Mouse (Mus musculus) forebrain, embryonic 16.5 days (tissue): ENCODE data around the gene Ubl3. TPM values are rescaled to one million over a fixed set of nuclear protein-coding genes. Genes with fewer than 3 reads are reported as not detected.
A peak's percentile ranks its signal among the peaks of the same experiment; 100 is the strongest.

Source experiments
- ATAC-seq: fragments of 200-750 bp; cut with Nextera tagmentation; 2 replicates; pipeline ENCODE4 v1.8.0; 2017; ENCODE audit warnings: mild to moderate bottlenecking, moderate library complexity
- H3K27ac ChIP-seq: fragments of 300-500 bp; sonication (generic); 2 replicates; pipeline ENCODE4 v1.5.1; 2014; ENCODE audit warnings: low read length, control low read depth
- H3K27me3 ChIP-seq: fragments of 300-500 bp; sonication (generic); replicated peaks from 2 replicates; pipeline ENCODE4 v1.6.1; 2014; ENCODE audit warnings: low read length; ENCODE audit not compliant: control insufficient read depth, insufficient read depth
- H3K36me3 ChIP-seq: fragments of 300-500 bp; sonication (generic); 2 replicates; pipeline ENCODE4 v1.6.1; 2014; ENCODE audit not compliant: control insufficient read depth, insufficient read depth
- H3K4me1 ChIP-seq: fragments of 300-500 bp; sonication (generic); replicated peaks from 2 replicates; pipeline ENCODE4 v1.6.1; 2014; ENCODE audit warnings: low read length; ENCODE audit not compliant: control insufficient read depth, insufficient read depth
- H3K4me2 ChIP-seq: fragments of 300-500 bp; sonication (generic); 2 replicates; pipeline ENCODE4 v1.6.1; 2014; ENCODE audit warnings: mild to moderate bottlenecking, low read length, control low read depth
- H3K4me3 ChIP-seq: fragments of 300-500 bp; sonication (generic); replicated peaks from 2 replicates; pipeline ENCODE4 v1.5.1; 2014; ENCODE audit warnings: mild to moderate bottlenecking, low read length, control low read depth
- H3K9ac ChIP-seq: fragments of 300-500 bp; sonication (generic); replicated peaks from 2 replicates; pipeline ENCODE4 v1.6.1; 2014; ENCODE audit warnings: low read depth, low read length, control low read depth
- H3K9me3 ChIP-seq: fragments of 300-500 bp; sonication (generic); 2 replicates; pipeline ENCODE4 v1.6.1; 2016; ENCODE audit warnings: low read length; ENCODE audit not compliant: control insufficient read depth
- WGBS: fragments of 180-500 bp; shearing (Covaris S2); extraction: QIAGEN DNeasy Blood & Tissue Kit; methylation state at CpG from one replicate; pipeline ENCODE4 v1.1.7; 2014; 5-methylcytosine and 5-hydroxymethylcytosine counted together
- polyA plus RNA-seq: library from polyadenylated mRNA; unstranded; fragments of >200 nt; fragmentation: Nextera tagmentation; extraction: Ambion mirVana; gene quantifications from 2 replicates; pipeline ENCODE4 v1.2.1, GENCODE M21; 2015

Gene Ubl3
- polyA plus RNA-seq, 1 experiment from 2014 or later, result 75.7 TPM

- H3K9me3 ChIP-seq, result no peaks in the 10 kb centered on the region
- no peak overlapping the region for H3K4me3 ChIP-seq
- 8% methylated on average over 2 of the region's 2 CpGs for WGBS
- H3K4me1 ChIP-seq, result peaks cover 29% of the 10 kb centered on the region
- ATAC-seq, result no peak
- no peak overlapping the region for H3K27ac ChIP-seq
- no peaks in the 10 kb centered on the region for H3K27me3 ChIP-seq
- no peak overlapping the region for H3K9ac ChIP-seq
- H3K36me3 ChIP-seq, result no peaks in the 10 kb centered on the region
- no peak overlapping the region for H3K4me2 ChIP-seq
These were observed 5.6 kb downstream of the Ubl3 start for GRCm38 (mm10) chr5:148546970-148547369.

- 92% methylated on average over 2 of the region's 2 CpGs for WGBS
- Histone ChIP-seq H3K9me3 (no peaks in the 10 kb centered on the region), H3K4me3 (no peak overlapping the region), H3K4me2 (no peak overlapping the region), H3K27me3 (no peaks in the 10 kb centered on the region), H3K4me1 (peaks cover 33% of the 10 kb centered on the region), H3K9ac (no peak overlapping the region), H3K36me3 (no peaks in the 10 kb centered on the region), H3K27ac (no peak overlapping the region)
- no peak for ATAC-seq
These were observed 7.9 kb downstream of the Ubl3 start for GRCm38 (mm10) chr5:148544733-148545132.

- Histone ChIP-seq H3K27ac (no peak overlapping the region), H3K27me3 (no peaks in the 10 kb centered on the region), H3K4me1 (peaks cover 27% of the 10 kb centered on the region), H3K9ac (no peak overlapping the region), H3K9me3 (no peaks in the 10 kb centered on the region), H3K4me2 (no peak overlapping the region), H3K36me3 (no peaks in the 10 kb centered on the region), H3K4me3 (no peak overlapping the region)
- ATAC-seq, result no peak
- 71% methylated on average over 2 of the region's 2 CpGs for WGBS
These were observed 10.4 kb downstream of the Ubl3 start for GRCm38 (mm10) chr5:148542196-148542595.

- no peak overlapping the region for H3K4me3 ChIP-seq
- ATAC-seq, result no peak
- H3K27me3 ChIP-seq, result no peaks in the 10 kb centered on the region
- no peak overlapping the region for H3K27ac ChIP-seq
- H3K9ac ChIP-seq, result no peak overlapping the region
- no peak overlapping the region for H3K4me2 ChIP-seq
- H3K9me3 ChIP-seq, result no peaks in the 10 kb centered on the region
- 92% methylated on average over 4 of the region's 4 CpGs for WGBS
- peaks cover 40% of the 10 kb centered on the region for H3K4me1 ChIP-seq
- no peaks in the 10 kb centered on the region for H3K36me3 ChIP-seq
These were observed 16.7 kb downstream of the Ubl3 start for GRCm38 (mm10) chr5:148535669-148536430.

- Histone ChIP-seq H3K4me1 (peaks cover 29% of the 10 kb centered on the region), H3K4me2 (no peak overlapping the region)
These were observed 17.9 kb downstream of the Ubl3 start for GRCm38 (mm10) chr5:148534644-148535043.

GRCm38 (mm10) chr5:148533924-148534323, 18.7 kb downstream of the Ubl3 start:
- Histone ChIP-seq H3K4me2 (no peak overlapping the region), H3K9ac (no peak overlapping the region)
- ATAC-seq, result no peak

More at GRCm38 (mm10) chr5:148534644-148535043, 17.9 kb downstream of the Ubl3 start:
- Histone ChIP-seq H3K9ac (no peak overlapping the region), H3K36me3 (no peaks in the 10 kb centered on the region), H3K27me3 (no peaks in the 10 kb centered on the region), H3K4me3 (no peak overlapping the region), H3K9me3 (no peaks in the 10 kb centered on the region), H3K27ac (no peak overlapping the region)
- ATAC-seq, result no peak
- 73% methylated on average over 3 of the region's 3 CpGs for WGBS

GRCm38 (mm10) chr5:148532201-148532600, 20.4 kb downstream of the Ubl3 start:
- no peak overlapping the region for H3K9ac ChIP-seq

More at GRCm38 (mm10) chr5:148533924-148534323, 18.7 kb downstream of the Ubl3 start:
- 94% methylated on average over 2 of the region's 2 CpGs for WGBS
- Histone ChIP-seq H3K27ac (no peak overlapping the region), H3K9me3 (no peaks in the 10 kb centered on the region), H3K36me3 (no peaks in the 10 kb centered on the region), H3K4me1 (peaks cover 22% of the 10 kb centered on the region), H3K4me3 (no peak overlapping the region), H3K27me3 (no peaks in the 10 kb centered on the region)

GRCm38 (mm10) chr5:148527632-148528031, 25.0 kb downstream of the Ubl3 start:
- no peak overlapping the region for H3K4me3 ChIP-seq
- 73% methylated on average over 6 of the region's 6 CpGs for WGBS

More at GRCm38 (mm10) chr5:148532201-148532600, 20.4 kb downstream of the Ubl3 start:
- ATAC-seq, result peak; percentile 87
- 5% methylated on average over 5 of the region's 5 CpGs for WGBS
- Histone ChIP-seq H3K4me3 (no peak overlapping the region), H3K27me3 (no peaks in the 10 kb centered on the region), H3K36me3 (no peaks in the 10 kb centered on the region), H3K27ac (peak overlapping the region; percentile 44; the same call in 1 of the 2 replicates), H3K9me3 (no peaks in the 10 kb centered on the region), H3K4me1 (peaks cover 26% of the 10 kb centered on the region), H3K4me2 (no peak overlapping the region)

GRCm38 (mm10) chr5:148526631-148527030, 26.0 kb downstream of the Ubl3 start:
- 71% methylated on average over 8 of the region's 8 CpGs for WGBS
- Histone ChIP-seq H3K4me1 (peaks cover 19% of the 10 kb centered on the region), H3K9me3 (no peaks in the 10 kb centered on the region), H3K27ac (no peak overlapping the region), H3K36me3 (no peaks in the 10 kb centered on the region), H3K27me3 (no peaks in the 10 kb centered on the region), H3K4me3 (no peak overlapping the region), H3K4me2 (no peak overlapping the region), H3K9ac (no peak overlapping the region)
- ATAC-seq, result no peak

More at GRCm38 (mm10) chr5:148527632-148528031, 25.0 kb downstream of the Ubl3 start:
- peaks cover 24% of the 10 kb centered on the region for H3K4me1 ChIP-seq
- no peak overlapping the region for H3K9ac ChIP-seq
- no peak overlapping the region for H3K27ac ChIP-seq
- H3K36me3 ChIP-seq, result no peaks in the 10 kb centered on the region
- H3K27me3 ChIP-seq, result no peaks in the 10 kb centered on the region
- no peak for ATAC-seq
- no peaks in the 10 kb centered on the region for H3K9me3 ChIP-seq
- no peak overlapping the region for H3K4me2 ChIP-seq
